ENCODE assay signal across 1 mouse cellular context in the genomic region with DNA sequence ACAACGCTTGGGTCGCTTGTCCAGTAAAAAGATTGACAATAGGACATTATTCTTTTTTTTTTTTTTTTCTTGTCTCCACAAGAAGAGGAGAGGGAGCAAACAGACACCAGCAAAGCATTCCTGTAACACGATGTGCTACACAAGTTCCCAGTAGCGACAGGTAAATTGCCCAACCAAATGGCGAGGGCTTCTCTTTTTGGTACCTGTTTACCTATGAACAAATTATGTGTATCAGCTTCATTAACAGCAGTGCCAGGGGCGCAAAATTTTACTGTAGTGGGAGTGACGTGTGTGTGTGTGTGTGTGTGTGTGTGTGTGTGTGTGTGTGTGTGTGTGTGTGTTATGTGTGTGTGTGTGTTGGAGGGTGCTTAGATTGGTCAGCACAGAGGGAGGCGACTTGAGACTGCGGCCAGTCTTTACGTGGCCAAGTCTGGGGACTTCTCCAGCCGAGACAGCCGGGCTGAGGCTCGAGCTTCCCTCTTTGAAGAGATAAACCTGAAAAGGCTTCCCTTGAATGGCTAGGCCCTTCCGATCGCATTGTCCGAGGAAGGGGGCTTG.
TF ChIP-seq lines count a peak whose summit lies in the region.

No protein-coding gene starts in this region.

TF ChIP-seq in MEL, 35 proteins besides CTCF, POLR2A, EP300 and RAD21 (continued from another document):
- TF ChIP-seq ELF1 (IDR thresholded peaks at IDR 0.05; ENCODE audit: low read depth, low read length) (no peak), TAL1 (IDR thresholded peaks at IDR 0.05; ENCODE audit: low read length) (no peak), SMC3 (IDR thresholded peaks at IDR 0.05; ENCODE audit: low read depth, low read length) (no peak), GABPA (IDR thresholded peaks at IDR 0.05; ENCODE audit: low read depth, low read length) (no peak), MAFK (IDR thresholded peaks at IDR 0.05; ENCODE audit: borderline replicate concordance, low read depth, low read length) (no peak), CHD1 (IDR thresholded peaks at IDR 0.05; ENCODE audit: low read depth, low read length) (peak; percentile 75), UBTF (IDR thresholded peaks at IDR 0.05; ENCODE audit: borderline replicate concordance, insufficient read depth, low read depth, low read length) (0 out of 2 replicates have a peak, but pooled peaks have one; percentile 43), POLR2AphosphoS5 (IDR thresholded peaks at IDR 0.05; ENCODE audit: borderline replicate concordance, low read depth, low read length) (no peak)
